Mouse (Mus musculus) brain, embryonic 18.5 days (tissue): Measurements from ENCODE around the gene Nus1.

Experiments
- DNase-seq: peaks from one replicate; pipeline ENCODE4 v3.0.0-alpha.2; 2012; ENCODE audit warnings: low read depth, low spot score

Gene Nus1

GRCm38 (mm10) chr10:52417998-52418860, 882 bp downstream of the Nus1 start:
- DNase-seq: no peak

- no peak for DNase-seq
Observed at GRCm38 (mm10) chr10:52418931-52419330, 1.6 kb downstream of the Nus1 start.

GRCm38 (mm10) chr10:52419402-52419801, 2.1 kb downstream of the Nus1 start:
- DNase-seq: no peak

GRCm38 (mm10) chr10:52420526-52420925, 3.2 kb downstream of the Nus1 start:
- no peak for DNase-seq

GRCm38 (mm10) chr10:52421716-52422115, 4.4 kb downstream of the Nus1 start:
- no peak for DNase-seq

GRCm38 (mm10) chr10:52423097-52423496, 5.8 kb downstream of the Nus1 start:
- DNase-seq: no peak

GRCm38 (mm10) chr10:52426314-52426980, 9.1 kb downstream of the Nus1 start:
- DNase-seq: no peak

- DNase-seq: no peak
Observed at GRCm38 (mm10) chr10:52427634-52428415, 10.5 kb downstream of the Nus1 start.

GRCm38 (mm10) chr10:52430953-52431352, 13.6 kb downstream of the Nus1 start:
- no peak for DNase-seq

GRCm38 (mm10) chr10:52434836-52435235, 17.5 kb downstream of the Nus1 start:
- DNase-seq: no peak

- DNase-seq: no peak
Observed at GRCm38 (mm10) chr10:52460614-52461013, 43.3 kb downstream of the Nus1 start.

GRCm38 (mm10) chr10:52463941-52464739, 46.8 kb downstream of the Nus1 start:
- no peak for DNase-seq

GRCm38 (mm10) chr10:52471520-52471919, 54.2 kb downstream of the Nus1 start:
- peak; percentile 3 for DNase-seq
